Mouse (Mus musculus) Patski (cell line): ENCODE data around the gene Gjc3. TPM values are rescaled to one million over a fixed set of nuclear protein-coding genes. Genes with fewer than 3 reads are reported as not detected.
"Not testable (repeated sequence)": the region's sequence is repeated elsewhere in the genome, so short reads cannot be mapped to it uniquely, and the experiment has no call there.

ENCODE experiments used
- ATAC-seq: fragments of 100-300 bp; one replicate; pipeline ENCODE4 v1.8.0; 2021
- CTCF ChIA-PET: fragments of 350-600 bp; sonication (Branson Sonifier 250); formaldehyde crosslinking; loops from one replicate; lab custom pipeline; 2022; ENCODE audit warnings: inconsistent platforms; lab: Charles Lee
- POLR2A ChIA-PET: fragments of 350-600 bp; sonication (Branson Sonifier 250); formaldehyde crosslinking; loops from one replicate; lab custom pipeline; 2022; ENCODE audit warnings: antibody characterized with exemption, inconsistent platforms; lab: Charles Lee
- DNase-seq: peaks from one replicate; pipeline ENCODE4 v3.0.0-alpha.2; 2011; ENCODE audit warnings: low read depth, low spot score
- H3K27me3 ChIP-seq: fragments of 371-371 bp; one replicate; pipeline ENCODE4 v1.5.1; 2021
- CTCF ChIP-seq: fragments of 100-300 bp; IDR thresholded peaks from one replicate; pipeline ENCODE4 v1.5.1; 2021
- in situ Hi-C: fragments of 300-500 bp; cut with MboI; formaldehyde crosslinking; loops from 3 replicates; pipeline ENCODE4 v1.11.1; 2018; ENCODE audit warnings: low pct_unique_long_range_greater_than_20kb, mixed read lengths
- polyA plus RNA-seq: library from polyadenylated mRNA; unstranded; gene quantifications from one replicate; pipeline ENCODE4 v1.2.3, GENCODE M21; 2021

The Gjc3 gene
- polyA plus RNA-seq, 1 experiment from 2014 or later = not detected

GRCm38 (mm10) chr5:137956404-137956803 is 6.5 kb downstream of the Gjc3 start:
- DNase-seq = no peak
- ChIA-PET POLR2A (no interaction called here), CTCF (no interaction called here)
- peaks cover 7% of the 10 kb centered on the region for H3K27me3 ChIP-seq
- in situ Hi-C loops = loop anchor here (10.0 kb wide), 1 partner anchor 152 kb away; no protein-coding TSS in a partner anchor
- ATAC-seq = no peak
- no peak for TF ChIP-seq CTCF

GRCm38 (mm10) chr5:137951218-137951617 is 11.7 kb downstream of the Gjc3 start:
- peaks cover 17% of the 10 kb centered on the region for H3K27me3 ChIP-seq
- DNase-seq = peak; percentile 4
- CTCF ChIA-PET = interaction anchor here (0.8 to 1.2 kb wide), 5 partner anchors 51 to 184 kb away, joined by 3 to 5 read pairs (median 3); no protein-coding TSS in a partner anchor
- TF ChIP-seq CTCF = peak; percentile 57
- in situ Hi-C loops = loop anchor here (5.0 to 10.0 kb wide), 2 partner anchors 59 to 146 kb away; no protein-coding TSS in a partner anchor
- POLR2A ChIA-PET = interaction anchor here (0.6 kb wide), 1 partner anchor 15 kb away, joined by 3 read pairs; no protein-coding TSS in a partner anchor
- no peak for ATAC-seq

- no peak for DNase-seq
- H3K27me3 ChIP-seq = peaks cover 11% of the 10 kb centered on the region
- TF ChIP-seq CTCF = no peak
- in situ Hi-C loops = no loop called here
- CTCF ChIA-PET = no interaction called here
- POLR2A ChIA-PET = no interaction called here
- ATAC-seq = no peak
Measured at GRCm38 (mm10) chr5:137947303-137947702, 15.6 kb downstream of the Gjc3 start.

- TF ChIP-seq CTCF = no peak
- ChIA-PET POLR2A (no interaction called here), CTCF (no interaction called here)
- ATAC-seq (no peak), DNase-seq (no peak)
- in situ Hi-C loops = no loop called here
- H3K27me3 ChIP-seq = peaks cover 6% of the 10 kb centered on the region
Measured at GRCm38 (mm10) chr5:137943133-137943532, 19.8 kb downstream of the Gjc3 start.

GRCm38 (mm10) chr5:137940948-137941347 is 21.9 kb downstream of the Gjc3 start:
- in situ Hi-C loops = no loop called here
- DNase-seq = no peak
- peaks cover 10% of the 10 kb centered on the region for H3K27me3 ChIP-seq
- ChIA-PET POLR2A (no interaction called here), CTCF (interaction anchor here (1.0 to 1.2 kb wide), 3 partner anchors 9 to 11 kb away, joined by 3 read pairs; no protein-coding TSS in a partner anchor)
- no peak for TF ChIP-seq CTCF
- no peak for ATAC-seq

GRCm38 (mm10) chr5:137937238-137937637 is 25.7 kb downstream of the Gjc3 start:
- POLR2A ChIA-PET = no interaction called here

GRCm38 (mm10) chr5:137936486-137936885 is 26.4 kb downstream of the Gjc3 start:
- H3K27me3 ChIP-seq = peaks cover 10% of the 10 kb centered on the region
- ATAC-seq (no peak), DNase-seq (no peak)
- ChIA-PET CTCF (no interaction called here), POLR2A (no interaction called here)
- no peak for TF ChIP-seq CTCF
- in situ Hi-C loops = no loop called here

More at GRCm38 (mm10) chr5:137937238-137937637, 25.7 kb downstream of the Gjc3 start:
- H3K27me3 ChIP-seq = peaks cover 10% of the 10 kb centered on the region
- ATAC-seq (no peak), DNase-seq (no peak)
- in situ Hi-C loops = no loop called here
- peak; percentile 35 for TF ChIP-seq CTCF
- CTCF ChIA-PET = no interaction called here

GRCm38 (mm10) chr5:137933934-137934333 is 29.0 kb downstream of the Gjc3 start:
- in situ Hi-C loops = not testable (repeated sequence)

GRCm38 (mm10) chr5:137928439-137928838 is 34.5 kb downstream of the Gjc3 start:
- ATAC-seq (no peak), DNase-seq (no peak)
- H3K27me3 ChIP-seq = peaks cover 22% of the 10 kb centered on the region
- in situ Hi-C loops = no loop called here
- ChIA-PET CTCF (interaction anchor here (1.7 kb wide), 1 partner anchor 11 kb away, joined by 3 read pairs; no protein-coding TSS in a partner anchor), POLR2A (no interaction called here)
- no peak for TF ChIP-seq CTCF

More at GRCm38 (mm10) chr5:137933934-137934333, 29.0 kb downstream of the Gjc3 start:
- CTCF ChIA-PET, ATAC-seq, DNase-seq, POLR2A ChIA-PET: not testable (repeated sequence)
- H3K27me3 ChIP-seq = peaks cover 10% of the 10 kb centered on the region

GRCm38 (mm10) chr5:137922171-137922570 is 40.7 kb downstream of the Gjc3 start:
- ChIA-PET POLR2A (no interaction called here), CTCF (no interaction called here)
- peaks cover 20% of the 10 kb centered on the region for H3K27me3 ChIP-seq
- no peak for TF ChIP-seq CTCF
- ATAC-seq = no peak
- in situ Hi-C loops = no loop called here
- no peak for DNase-seq

GRCm38 (mm10) chr5:137921532-137921931 is 41.4 kb downstream of the Gjc3 start, which contains the start of gene Cyp3a13:
Gene Cyp3a13, minus strand, starts transcription at chr5:137921619.
- peaks cover 20% of the 10 kb centered on the region for H3K27me3 ChIP-seq
- ATAC-seq (no peak), DNase-seq (no peak)
- CTCF ChIA-PET = no interaction called here
- POLR2A ChIA-PET = no interaction called here
- in situ Hi-C loops = no loop called here
- TF ChIP-seq CTCF = no peak
